Mouse (Mus musculus): ENCODE measurements around the gene Prh1. TPM values are rescaled to one million over a fixed set of nuclear protein-coding genes. Genes with fewer than 3 reads are reported as not detected.
"Not testable (repeated sequence)": the region's sequence is repeated elsewhere in the genome, so short reads cannot be mapped to it uniquely, and the experiment has no call there.

Prh1 gene
- not detected in 2 replicates for polyA plus RNA-seq (2015; fragmentation: Nextera tagmentation; extraction: Ambion mirVana)

DNA sequence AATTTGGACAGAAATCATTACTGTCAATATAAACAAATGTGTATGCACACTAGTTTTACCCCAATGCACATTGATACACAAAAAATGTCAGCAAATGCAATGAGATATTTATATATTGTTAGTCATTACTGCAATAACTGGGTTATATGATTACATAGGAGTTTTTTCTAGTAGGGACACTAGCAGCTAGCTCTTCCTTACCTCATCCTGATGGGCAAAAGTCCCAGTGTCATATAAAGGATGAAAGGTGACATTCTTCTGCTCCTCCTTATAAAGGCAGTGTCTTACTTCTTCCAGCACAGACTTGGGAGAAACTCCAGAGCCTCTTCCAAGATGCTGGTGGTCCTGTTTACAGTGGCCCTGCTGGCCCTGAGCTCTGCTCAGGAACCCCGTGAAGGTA lies at the start of gene Prh1:
Gene Prh1 (plus strand): TSS at position 301 of the 400 bp plus-strand sequence.
- not testable (repeated sequence) for H3K27ac ChIP-seq (ENCODE audit: low read depth); H3K4me3 ChIP-seq (ENCODE audit: low read depth, low read length); DNase-seq; H3K9me3 ChIP-seq (ENCODE audit: low read length); H3K4me1 ChIP-seq (ENCODE audit: insufficient read depth); ATAC-seq; H3K4me2 ChIP-seq (ENCODE audit: low read depth, low read length); H3K27me3 ChIP-seq (ENCODE audit: insufficient read depth, low read length); H3K9ac ChIP-seq (replicated peaks); H3K36me3 ChIP-seq (replicated peaks; ENCODE audit: insufficient read depth, low read length)
- 57% methylated on average over 1 of the region's 1 CpGs for WGBS (ENCODE audit: insufficient replicate concordance)

DNA sequence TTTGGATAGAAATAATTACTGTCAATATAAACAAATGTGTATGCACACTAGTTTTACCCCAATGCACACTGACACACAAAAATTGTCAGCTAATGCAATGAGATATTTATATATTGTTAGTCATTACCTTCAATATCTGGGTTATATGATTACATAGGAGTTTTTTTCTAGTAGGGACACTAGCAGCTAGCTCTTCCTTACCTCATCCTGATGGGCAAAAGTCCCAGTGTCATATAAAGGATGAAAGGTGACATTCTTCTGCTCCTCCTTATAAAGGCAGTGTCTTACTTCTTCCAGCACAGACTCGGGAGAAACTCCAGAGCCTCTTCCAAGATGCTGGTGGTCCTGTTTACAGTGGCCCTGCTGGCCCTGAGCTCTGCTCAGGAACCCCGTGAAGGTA lies 26.0 kb downstream of the Prh1 start, which contains the start of gene Prp2:
Gene Prp2 (plus strand): TSS at position 301 of the 400 bp plus-strand sequence.
- not testable (repeated sequence) for H3K4me1 ChIP-seq (ENCODE audit: insufficient read depth); H3K36me3 ChIP-seq (replicated peaks; ENCODE audit: insufficient read depth, low read length); H3K4me3 ChIP-seq (ENCODE audit: low read depth, low read length); H3K9me3 ChIP-seq (ENCODE audit: low read length); H3K4me2 ChIP-seq (ENCODE audit: low read depth, low read length); H3K27me3 ChIP-seq (ENCODE audit: insufficient read depth, low read length); H3K9ac ChIP-seq (replicated peaks); ATAC-seq; DNase-seq; H3K27ac ChIP-seq (ENCODE audit: low read depth)
- 53% methylated on average over 2 of the region's 2 CpGs for WGBS (ENCODE audit: insufficient replicate concordance)

Other genes with a start within 250 kb of the Prh1 start
- not detected in 2 replicates for gene Gm8882, start 205.7 kb upstream of the Prh1 start, polyA plus RNA-seq (2015; fragmentation: Nextera tagmentation; extraction: Ambion mirVana)
- not detected in 2 replicates for gene Prp2, start 26.1 kb downstream of the Prh1 start, polyA plus RNA-seq (2015; fragmentation: Nextera tagmentation; extraction: Ambion mirVana)
- gene A630073D07Rik, start 81.7 kb downstream of the Prh1 start, polyA plus RNA-seq (2015; fragmentation: Nextera tagmentation; extraction: Ambion mirVana): not detected in 2 replicates
- gene Tas2r120, start 87.1 kb downstream of the Prh1 start, polyA plus RNA-seq (2015; fragmentation: Nextera tagmentation; extraction: Ambion mirVana): not detected in 2 replicates
- gene Tas2r121, start 131.2 kb downstream of the Prh1 start, polyA plus RNA-seq (2015; fragmentation: Nextera tagmentation; extraction: Ambion mirVana): not detected in 2 replicates
- not detected in 2 replicates for gene Tas2r122, start 142.1 kb downstream of the Prh1 start, polyA plus RNA-seq (2015; fragmentation: Nextera tagmentation; extraction: Ambion mirVana)
- not detected in 2 replicates for gene Tas2r115, start 168.2 kb downstream of the Prh1 start, polyA plus RNA-seq (2015; fragmentation: Nextera tagmentation; extraction: Ambion mirVana)
- not detected in 2 replicates for gene Tas2r124, start 184.9 kb downstream of the Prh1 start, polyA plus RNA-seq (2015; fragmentation: Nextera tagmentation; extraction: Ambion mirVana)
- not detected in 2 replicates for gene Tas2r102, start 192.3 kb downstream of the Prh1 start, polyA plus RNA-seq (2015; fragmentation: Nextera tagmentation; extraction: Ambion mirVana)
- not detected in 2 replicates for gene Tas2r136, start 208.4 kb downstream of the Prh1 start, polyA plus RNA-seq (2015; fragmentation: Nextera tagmentation; extraction: Ambion mirVana)
- gene Tas2r117, start 233.0 kb downstream of the Prh1 start, polyA plus RNA-seq (2015; fragmentation: Nextera tagmentation; extraction: Ambion mirVana): not detected in 2 replicates

Measured in liver, postnatal 0 days (tissue).